Comparison of ENCODE assay signal across 17 mouse cellular contexts in the genomic region with DNA sequence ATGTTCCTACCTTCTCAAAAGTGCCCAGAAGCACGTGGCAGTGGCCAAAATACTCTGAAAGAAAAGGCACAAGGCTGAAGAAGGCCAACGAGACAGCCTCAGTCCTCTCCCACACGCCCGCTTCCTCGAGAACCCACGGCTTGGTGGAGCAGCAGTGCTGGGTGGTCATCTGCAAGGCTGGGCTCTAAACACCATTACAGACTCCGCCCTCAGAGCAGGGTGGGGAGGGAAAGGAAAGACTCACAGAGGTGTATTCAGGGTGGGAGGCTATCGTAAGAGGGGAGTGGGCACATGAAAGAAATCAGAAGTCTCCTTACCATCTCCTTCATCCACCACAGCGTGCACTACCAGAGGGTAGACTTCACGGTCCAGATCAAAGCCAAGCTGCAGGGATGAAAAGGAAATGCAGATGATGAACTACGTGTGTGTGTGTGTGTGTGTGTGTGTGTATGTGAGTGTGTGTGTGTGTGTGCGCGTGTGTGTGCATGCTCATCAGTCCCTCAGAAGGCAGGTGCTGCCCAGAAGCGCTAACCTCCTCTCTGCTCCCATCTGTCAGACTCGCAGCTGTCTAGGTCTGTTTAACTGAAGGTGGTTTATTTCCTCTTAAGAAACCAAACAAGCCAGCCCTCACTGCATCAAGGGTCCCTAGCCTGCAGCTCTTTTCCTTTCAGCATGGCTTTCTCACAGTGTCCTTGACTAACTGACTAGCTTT. TPM values are rescaled to one million over a fixed set of nuclear protein-coding genes. Genes with fewer than 3 reads are reported as not detected.
A peak's percentile ranks its signal among the peaks of the same experiment; 100 is the strongest.
DNase-seq lines count a peak whose midpoint lies in the region; ATAC-seq lines count a peak whose summit lies in the region.
"Had no signal": no experiment of that assay in that cellular context is flagged by ENCODE, and none has a peak within 500 bp of the region (broad histone marks: within the 10 kb centered on the region; RNA-seq: fewer than 3 reads in every experiment).

No protein-coding gene starts in this region.

- peak overlapping the region; percentile 31; the same call in 1 of the 2 replicates for H3K27ac ChIP-seq in hindbrain, embryonic 15.5 days (replicated peaks)
- no peak overlapping the region for H3K27ac ChIP-seq in hindbrain, embryonic 12.5 days
- peak overlapping the region; percentile 37; the same call in 1 of the 2 replicates for H3K27ac ChIP-seq in neural tube, embryonic 15.5 days (replicated peaks)
- no peak overlapping the region for H3K27ac ChIP-seq in forebrain, embryonic 13.5 days
- H3K27ac ChIP-seq: forebrain, embryonic 12.5 days; gastrocnemius, adult 2 months; liver, embryonic 12.5 days; midbrain, embryonic 12.5 days had no signal

- H3K9me3 ChIP-seq in hindbrain, embryonic 15.5 days, result no peaks in the 10 kb centered on the region
- no peaks in the 10 kb centered on the region for H3K9me3 ChIP-seq in hindbrain, embryonic 12.5 days (replicated peaks)
- H3K9me3 ChIP-seq in neural tube, embryonic 15.5 days (replicated peaks), result no peaks in the 10 kb centered on the region
- peaks cover 5% of the 10 kb centered on the region; the same call in 1 of the 2 replicates for H3K9me3 ChIP-seq in forebrain, embryonic 13.5 days (replicated peaks)
- H3K9me3 ChIP-seq: forebrain, embryonic 12.5 days; liver, embryonic 12.5 days; midbrain, embryonic 12.5 days had no signal

- H3K4me2 ChIP-seq in hindbrain, embryonic 15.5 days, result no peak overlapping the region
- no peak overlapping the region for H3K4me2 ChIP-seq in hindbrain, embryonic 12.5 days (replicated peaks)
- H3K4me2 ChIP-seq in neural tube, embryonic 15.5 days, result no peak overlapping the region
- H3K4me2 ChIP-seq in forebrain, embryonic 13.5 days, result no peak overlapping the region
- H3K4me2 ChIP-seq: forebrain, embryonic 12.5 days; liver, embryonic 12.5 days; midbrain, embryonic 12.5 days had no signal

- H3K36me3 ChIP-seq in hindbrain, embryonic 15.5 days, result peaks cover 22% of the 10 kb centered on the region
- peaks cover 38% of the 10 kb centered on the region for H3K36me3 ChIP-seq in hindbrain, embryonic 12.5 days
- H3K36me3 ChIP-seq in neural tube, embryonic 15.5 days, result peaks cover 50% of the 10 kb centered on the region
- H3K36me3 ChIP-seq in forebrain, embryonic 13.5 days (ENCODE audit: poor library complexity, severe bottlenecking), result peaks cover 76% of the 10 kb centered on the region

- peak; percentile 17 to 34 for DNase-seq in spleen, postnatal 36 days (ENCODE audit: low spot score in 2 of 2)
- no peak for DNase-seq in spleen, adult 12 weeks (ENCODE audit: low spot score)
- no peak for DNase-seq in frontal cortex, postnatal 14 days (ENCODE audit: low spot score in 2 of 2)
- DNase-seq: adrenal gland, adult 2 months; cerebellum, adult 9-11 months; gastrocnemius, adult 2 months; heart, adult 18-20 months; kidney, adult 9 months; layer of hippocampus, adult 9-11 months had no signal

- H3K4me3 ChIP-seq in hindbrain, embryonic 15.5 days, result no peak overlapping the region
- H3K4me3 ChIP-seq in hindbrain, embryonic 12.5 days, result no peak overlapping the region
- H3K4me3 ChIP-seq in neural tube, embryonic 15.5 days (replicated peaks), result no peak overlapping the region
- no peak overlapping the region for H3K4me3 ChIP-seq in forebrain, embryonic 13.5 days
- H3K4me3 ChIP-seq: forebrain, embryonic 12.5 days; gastrocnemius, adult 2 months; liver, embryonic 12.5 days; midbrain, embryonic 12.5 days had no signal

- H3K27me3 ChIP-seq in hindbrain, embryonic 15.5 days, result no peaks in the 10 kb centered on the region
- H3K27me3 ChIP-seq in hindbrain, embryonic 12.5 days, result no peaks in the 10 kb centered on the region
- H3K27me3 ChIP-seq in neural tube, embryonic 15.5 days (replicated peaks), result no peaks in the 10 kb centered on the region
- no peaks in the 10 kb centered on the region for H3K27me3 ChIP-seq in forebrain, embryonic 13.5 days
- H3K27me3 ChIP-seq: forebrain, embryonic 12.5 days; midbrain, embryonic 12.5 days had no signal

- H3K4me1 ChIP-seq in hindbrain, embryonic 15.5 days (replicated peaks), result 0 out of 2 replicates have a peak, but pooled peaks cover 7% of the 10 kb centered on the region
- peaks cover 8% of the 10 kb centered on the region for H3K4me1 ChIP-seq in hindbrain, embryonic 12.5 days
- peaks cover 11% of the 10 kb centered on the region for H3K4me1 ChIP-seq in neural tube, embryonic 15.5 days
- H3K4me1 ChIP-seq in forebrain, embryonic 13.5 days, result 0 out of 2 replicates have a peak, but pooled peaks cover 3% of the 10 kb centered on the region
- H3K4me1 ChIP-seq: forebrain, embryonic 12.5 days; midbrain, embryonic 12.5 days had no signal

- 70% methylated on average over 15 of the region's 15 CpGs for WGBS in hindbrain, embryonic 15.5 days
- 70% methylated on average over 15 of the region's 15 CpGs for WGBS in hindbrain, embryonic 12.5 days
- WGBS in neural tube, embryonic 15.5 days, result 55% methylated on average over 15 of the region's 15 CpGs
- 74% methylated on average over 15 of the region's 15 CpGs for WGBS in forebrain, embryonic 13.5 days

- H3K9ac ChIP-seq in hindbrain, embryonic 15.5 days, result no peak overlapping the region
- no peak overlapping the region for H3K9ac ChIP-seq in hindbrain, embryonic 12.5 days
- no peak overlapping the region for H3K9ac ChIP-seq in neural tube, embryonic 15.5 days (replicated peaks)
- H3K9ac ChIP-seq in forebrain, embryonic 13.5 days, result no peak overlapping the region
- H3K9ac ChIP-seq: forebrain, embryonic 12.5 days; liver, embryonic 12.5 days; midbrain, embryonic 12.5 days had no signal

- ATAC-seq in hindbrain, embryonic 15.5 days (ENCODE audit: low FRiP score, low read depth), result 0 out of 2 replicates have a peak, but pooled peaks have one; percentile 15
- no peak for ATAC-seq in hindbrain, embryonic 12.5 days (ENCODE audit: low FRiP score)
- ATAC-seq in neural tube, embryonic 15.5 days (ENCODE audit: low FRiP score), result no peak
- ATAC-seq in forebrain, embryonic 13.5 days, result no peak
- ATAC-seq: liver, embryonic 12.5 days; lung, postnatal 0 days had no signal

RNA-seq across cellular contexts. Expression of gene Foxj1, which starts 23.9 kb away (rescaled TPM):
- 13.7 and 23.2 TPM in 2 replicates for polyA plus RNA-seq in hindbrain, embryonic 15.5 days (2015; fragmentation: Nextera tagmentation; extraction: Ambion mirVana)
- 27.2 and 28.2 TPM in 2 replicates for polyA plus RNA-seq in hindbrain, embryonic 12.5 days (2016; fragmentation: Nextera tagmentation; extraction: Ambion mirVana)
- polyA plus RNA-seq in neural tube, embryonic 15.5 days (2015; fragmentation: Nextera tagmentation; extraction: Ambion mirVana), result 11.3 and 12.1 TPM in 2 replicates
- 8.1 and 10.6 TPM in 2 replicates for polyA plus RNA-seq in forebrain, embryonic 13.5 days (2015; fragmentation: Nextera tagmentation; extraction: Ambion mirVana)

RNA-seq across cellular contexts. Expression of gene Exoc7, which starts 52.0 kb away (rescaled TPM):
- 106 and 108 TPM in 2 replicates for polyA plus RNA-seq in hindbrain, embryonic 15.5 days (2015; fragmentation: Nextera tagmentation; extraction: Ambion mirVana)
- polyA plus RNA-seq in hindbrain, embryonic 12.5 days (2016; fragmentation: Nextera tagmentation; extraction: Ambion mirVana), result 82.8 and 89.1 TPM in 2 replicates
- 113 and 114 TPM in 2 replicates for polyA plus RNA-seq in neural tube, embryonic 15.5 days (2015; fragmentation: Nextera tagmentation; extraction: Ambion mirVana)
- 88.9 and 89.2 TPM in 2 replicates for polyA plus RNA-seq in forebrain, embryonic 13.5 days (2015; fragmentation: Nextera tagmentation; extraction: Ambion mirVana)

RNA-seq across cellular contexts. Expression of gene Rnf157, which starts 53.8 kb away (rescaled TPM):
- 69.8 and 78.1 TPM in 2 replicates for polyA plus RNA-seq in hindbrain, embryonic 15.5 days (2015; fragmentation: Nextera tagmentation; extraction: Ambion mirVana)
- polyA plus RNA-seq in hindbrain, embryonic 12.5 days (2016; fragmentation: Nextera tagmentation; extraction: Ambion mirVana), result 44.8 and 47.2 TPM in 2 replicates
- 69.9 and 85.4 TPM in 2 replicates for polyA plus RNA-seq in neural tube, embryonic 15.5 days (2015; fragmentation: Nextera tagmentation; extraction: Ambion mirVana)
- polyA plus RNA-seq in forebrain, embryonic 13.5 days (2015; fragmentation: Nextera tagmentation; extraction: Ambion mirVana), result 18.1 and 20.6 TPM in 2 replicates

Comparison
In these comparisons a context has a peak if more than half of its experiments do, and no peak if none do; other contexts are left out.
1. H3K27ac ChIP-seq: peak in hindbrain, embryonic 15.5 days (single experiment) and neural tube, embryonic 15.5 days (single experiment); none in hindbrain, embryonic 12.5 days (single experiment) and forebrain, embryonic 13.5 days (single experiment).
2. DNase-seq: peak in spleen, postnatal 36 days (2 of 2); none in spleen, adult 12 weeks (single experiment) and frontal cortex, postnatal 14 days (0 of 2).